Mouse (Mus musculus): Measurements from ENCODE around the gene Adam10.

The Adam10 gene

GRCm38 (mm10) chr9:70794643-70795438, 116.0 kb downstream of the Adam10 start:
- peak; percentile 9 for DNase-seq

- no peak for DNase-seq
Measured at GRCm38 (mm10) chr9:70795439-70795757, 116.6 kb downstream of the Adam10 start.

- DNase-seq = no peak
Measured at GRCm38 (mm10) chr9:70800588-70801315, 122.0 kb downstream of the Adam10 start.

- no peak for DNase-seq
Measured at GRCm38 (mm10) chr9:70801761-70802160, 123.0 kb downstream of the Adam10 start.

- DNase-seq = no peak
Measured at GRCm38 (mm10) chr9:70802816-70803215, 124.0 kb downstream of the Adam10 start.

GRCm38 (mm10) chr9:70806069-70806468, 127.3 kb downstream of the Adam10 start:
- DNase-seq = no peak

- DNase-seq = no peak
Measured at GRCm38 (mm10) chr9:70807714-70808113, 128.9 kb downstream of the Adam10 start.

- no peak for DNase-seq
Measured at GRCm38 (mm10) chr9:70812551-70812950, 133.8 kb downstream of the Adam10 start.

GRCm38 (mm10) chr9:70816701-70817305, 138.0 kb downstream of the Adam10 start:
- DNase-seq = peak; percentile 63

- peak; percentile 17 for DNase-seq
Measured at GRCm38 (mm10) chr9:70817396-70817795, 138.6 kb downstream of the Adam10 start.

GRCm38 (mm10) chr9:70818739-70819138, 139.9 kb downstream of the Adam10 start:
- DNase-seq = no peak

GRCm38 (mm10) chr9:70824103-70824502, 145.3 kb downstream of the Adam10 start:
- no peak for DNase-seq

GRCm38 (mm10) chr9:70827911-70828310, 149.1 kb downstream of the Adam10 start:
- DNase-seq = no peak

Data from right cerebral cortex, adult 18-20 months (tissue).